Mouse (Mus musculus) G1E (cell line): ENCODE data around the gene Tmem106a. TPM values are rescaled to one million over a fixed set of nuclear protein-coding genes. Genes with fewer than 3 reads are reported as not detected.
"Not testable (repeated sequence)": the region's sequence is repeated elsewhere in the genome, so short reads cannot be mapped to it uniquely, and the experiment has no call there.

Experiments used
- ATAC-seq: 2 replicates; pipeline ENCODE4 v1.8.0; 2016; ENCODE audit warnings: mild to moderate bottlenecking; ENCODE audit not compliant: insufficient number of reproducible peaks, poor library complexity, low FRiP score, severe bottlenecking; ENCODE audit errors: extremely low read depth
- DNase-seq: peaks from one replicate; pipeline ENCODE4 v3.0.0; 2012; ENCODE audit warnings: low spot score
- H3K27me3 ChIP-seq: 2 replicates; pipeline ENCODE4 v1.6.1; 2012; ENCODE audit warnings: mild to moderate bottlenecking, low read length, inconsistent platforms; ENCODE audit not compliant: insufficient read depth
- H3K36me3 ChIP-seq: replicated peaks from 2 replicates; pipeline ENCODE3; 2012; ENCODE audit warnings: mild to moderate bottlenecking, inconsistent platforms
- H3K4me1 ChIP-seq: 2 replicates; pipeline ENCODE4 v1.6.1; 2012; ENCODE audit warnings: low read depth, low read length, inconsistent platforms, mixed read lengths; ENCODE audit not compliant: insufficient read depth
- H3K4me3 ChIP-seq: 2 replicates; pipeline ENCODE4 v1.5.1; 2012; ENCODE audit warnings: low read depth, mild to moderate bottlenecking, inconsistent platforms, low read length, moderate library complexity, mixed read lengths
- H3K9me3 ChIP-seq: replicated peaks from 2 replicates; pipeline ENCODE4 v1.6.1; 2012; ENCODE audit warnings: inconsistent platforms
- CTCF ChIP-seq: IDR thresholded peaks from 2 replicates; pipeline ENCODE4 v1.5.1; 2012; ENCODE audit warnings: low read depth, low read length, inconsistent platforms, mixed read lengths
- GATA1 ChIP-seq: IDR thresholded peaks from 2 replicates; pipeline ENCODE4 v1.6.1; 2012; ENCODE audit warnings: borderline replicate concordance, low read length, inconsistent platforms, mixed read lengths
- GATA2 ChIP-seq: IDR thresholded peaks from 2 replicates; pipeline ENCODE4 v1.6.1; 2012; ENCODE audit warnings: low read depth, low read length, inconsistent platforms, borderline replicate concordance
- POLR2AphosphoS5 ChIP-seq: IDR thresholded peaks from 2 replicates; pipeline ENCODE4 v1.6.1; 2012; ENCODE audit warnings: low read depth, low read length, inconsistent platforms; ENCODE audit not compliant: insufficient replicate concordance
- TAL1 ChIP-seq: conservative IDR thresholded peaks from 2 replicates; pipeline ENCODE4 v1.6.1; 2012; ENCODE audit warnings: low read depth, low read length, inconsistent platforms, mixed read lengths
- polyA plus RNA-seq: library from polyadenylated mRNA; stranded (reverse); fragments of >175 nt; gene quantifications from 2 replicates; pipeline ENCODE4 v1.2.3, GENCODE M21; 2012
- total RNA-seq, 2 experiments: library from RNA; stranded (forward) in 1 of 2; stranded (reverse) in 1 of 2; fragments of 200-1000 nt in 1 of 2; fragments of >200 nt in 1 of 2; fragmentation: Nextera tagmentation in 1 of 2; gene quantifications; 2 replicates each; pipeline ENCODE4 v1.2.3; 2014 to 2017

Tmem106a gene
- total and polyA plus RNA-seq, 3 experiments: 1.00 to 7.8 (median 2.9) TPM

- peaks cover 6% of the 10 kb centered on the region; the same call in 1 of the 2 replicates for H3K4me1 ChIP-seq
- no peak for TF ChIP-seq CTCF
- TF ChIP-seq GATA1: no peak
- no peak for TF ChIP-seq GATA2
- no peak for TF ChIP-seq TAL1
- TF ChIP-seq POLR2AphosphoS5: no peak
- no peak for DNase-seq
- H3K9me3 ChIP-seq: no peaks in the 10 kb centered on the region
- no peaks in the 10 kb centered on the region for H3K27me3 ChIP-seq
- peaks cover 97% of the 10 kb centered on the region for H3K36me3 ChIP-seq
- no peak overlapping the region for H3K4me3 ChIP-seq
- no peak for ATAC-seq
Measured at GRCm38 (mm10) chr11:101576116-101576515, 5.9 kb upstream of the Tmem106a start.

GRCm38 (mm10) chr11:101581081-101581764, 819 bp upstream of the Tmem106a start:
- Histone ChIP-seq H3K27me3 (no peaks in the 10 kb centered on the region), H3K36me3 (peaks cover 61% of the 10 kb centered on the region), H3K4me1 (peaks cover 19% of the 10 kb centered on the region), H3K4me3 (no peak overlapping the region), H3K9me3 (no peaks in the 10 kb centered on the region)
- DNase-seq (no peak), ATAC-seq (no peak)
- no peak for TF ChIP-seq GATA1

GRCm38 (mm10) chr11:101583205-101583604, 1.2 kb downstream of the Tmem106a start:
- Histone ChIP-seq H3K9me3 (no peaks in the 10 kb centered on the region), H3K4me3 (no peak overlapping the region), H3K4me1 (peaks cover 19% of the 10 kb centered on the region), H3K27me3 (no peaks in the 10 kb centered on the region), H3K36me3 (peaks cover 53% of the 10 kb centered on the region)
- TF ChIP-seq TAL1 (no peak), CTCF (no peak), GATA2 (no peak), POLR2AphosphoS5 (no peak)
- DNase-seq (no peak), ATAC-seq (no peak)

- H3K9me3 ChIP-seq, ATAC-seq, H3K4me3 ChIP-seq, H3K27me3 ChIP-seq, DNase-seq: not testable (repeated sequence)
- H3K36me3 ChIP-seq: peaks cover 41% of the 10 kb centered on the region
- peaks cover 24% of the 10 kb centered on the region for H3K4me1 ChIP-seq
Measured at GRCm38 (mm10) chr11:101585031-101585430, 3.0 kb downstream of the Tmem106a start.

GRCm38 (mm10) chr11:101585805-101586204, 3.8 kb downstream of the Tmem106a start:
- H3K4me1 ChIP-seq: peaks cover 23% of the 10 kb centered on the region
- H3K36me3 ChIP-seq: peaks cover 35% of the 10 kb centered on the region
- ATAC-seq: no peak
- no peaks in the 10 kb centered on the region for H3K27me3 ChIP-seq
- H3K4me3 ChIP-seq: no peak overlapping the region
- TF ChIP-seq POLR2AphosphoS5: no peak
- TF ChIP-seq GATA2: no peak
- TF ChIP-seq CTCF: no peak
- TF ChIP-seq GATA1: no peak
- TF ChIP-seq TAL1: no peak
- no peaks in the 10 kb centered on the region for H3K9me3 ChIP-seq
- no peak for DNase-seq

- Histone ChIP-seq H3K4me1 (peaks cover 9% of the 10 kb centered on the region), H3K9me3 (no peaks in the 10 kb centered on the region), H3K4me3 (no peak overlapping the region), H3K27me3 (no peaks in the 10 kb centered on the region), H3K36me3 (peaks cover 29% of the 10 kb centered on the region)
- ATAC-seq: no peak
- TF ChIP-seq CTCF: no peak
- TF ChIP-seq POLR2AphosphoS5: no peak
- no peak for TF ChIP-seq GATA1
- no peak for DNase-seq
Measured at GRCm38 (mm10) chr11:101587676-101588075, 5.6 kb downstream of the Tmem106a start.

GRCm38 (mm10) chr11:101588868-101589267, 6.8 kb downstream of the Tmem106a start:
- no peak overlapping the region for H3K4me3 ChIP-seq
- H3K27me3 ChIP-seq: peaks cover under 1% of the 10 kb centered on the region; the same call in 1 of the 2 replicates
- no peaks in the 10 kb centered on the region for H3K9me3 ChIP-seq
- no peak for ATAC-seq
- H3K36me3 ChIP-seq: peaks cover 26% of the 10 kb centered on the region
- TF ChIP-seq POLR2AphosphoS5: no peak
- TF ChIP-seq GATA1: no peak
- TF ChIP-seq GATA2: no peak
- no peak for TF ChIP-seq CTCF
- peaks cover 8% of the 10 kb centered on the region; the same call in 1 of the 2 replicates for H3K4me1 ChIP-seq
- DNase-seq: no peak
